Mouse (Mus musculus) kidney, embryonic 15.5 days (tissue): ENCODE measurements around the gene Hnrnpu. TPM values are rescaled to one million over a fixed set of nuclear protein-coding genes. Genes with fewer than 3 reads are reported as not detected.

Experiments
- ATAC-seq: fragments of 200-750 bp; cut with Nextera tagmentation; replicated peaks from 2 replicates; pipeline ENCODE4 v1.8.0; 2017; ENCODE audit warnings: moderate TSS enrichment; ENCODE audit not compliant: low FRiP score
- H3K27ac ChIP-seq: fragments of 300-500 bp; sonication (generic); 2 replicates; pipeline ENCODE4 v1.5.1; 2015; ENCODE audit warnings: mild to moderate bottlenecking, inconsistent platforms
- H3K27me3 ChIP-seq: fragments of 300-500 bp; sonication (generic); 2 replicates; pipeline ENCODE4 v1.6.1; 2015; ENCODE audit warnings: inconsistent platforms
- H3K36me3 ChIP-seq: fragments of 300-500 bp; sonication (generic); 2 replicates; pipeline ENCODE4 v1.6.1; 2015; ENCODE audit warnings: inconsistent platforms
- H3K4me1 ChIP-seq: fragments of 300-500 bp; sonication (generic); 2 replicates; pipeline ENCODE4 v1.6.1; 2015; ENCODE audit warnings: inconsistent platforms
- H3K4me2 ChIP-seq: fragments of 300-500 bp; sonication (generic); 2 replicates; pipeline ENCODE4 v1.6.1; 2015; ENCODE audit warnings: moderate library complexity, mild to moderate bottlenecking, inconsistent platforms
- H3K4me3 ChIP-seq: fragments of 300-500 bp; sonication (generic); replicated peaks from 2 replicates; pipeline ENCODE4 v1.5.1; 2015; ENCODE audit warnings: mild to moderate bottlenecking, inconsistent platforms
- H3K9ac ChIP-seq: fragments of 300-500 bp; sonication (generic); 2 replicates; pipeline ENCODE4 v1.6.1; 2015; ENCODE audit warnings: mild to moderate bottlenecking, inconsistent platforms
- H3K9me3 ChIP-seq: fragments of 300-500 bp; sonication (generic); replicated peaks from 2 replicates; pipeline ENCODE4 v1.6.1; 2016; ENCODE audit warnings: inconsistent platforms
- WGBS: fragments of 180-500 bp; shearing (Covaris S2); methylation state at CpG from one replicate; pipeline ENCODE4 v1.1.7; 2015; ENCODE audit warnings: mixed read lengths; 5-methylcytosine and 5-hydroxymethylcytosine counted together
- polyA plus RNA-seq: library from polyadenylated mRNA; unstranded; fragments of >200 nt; fragmentation: Nextera tagmentation; extraction: Ambion mirVana; gene quantifications from 2 replicates; pipeline ENCODE4 v1.2.1, GENCODE M21; 2015

The Hnrnpu gene
- 403 and 407 TPM in 2 replicates for polyA plus RNA-seq

DNA sequence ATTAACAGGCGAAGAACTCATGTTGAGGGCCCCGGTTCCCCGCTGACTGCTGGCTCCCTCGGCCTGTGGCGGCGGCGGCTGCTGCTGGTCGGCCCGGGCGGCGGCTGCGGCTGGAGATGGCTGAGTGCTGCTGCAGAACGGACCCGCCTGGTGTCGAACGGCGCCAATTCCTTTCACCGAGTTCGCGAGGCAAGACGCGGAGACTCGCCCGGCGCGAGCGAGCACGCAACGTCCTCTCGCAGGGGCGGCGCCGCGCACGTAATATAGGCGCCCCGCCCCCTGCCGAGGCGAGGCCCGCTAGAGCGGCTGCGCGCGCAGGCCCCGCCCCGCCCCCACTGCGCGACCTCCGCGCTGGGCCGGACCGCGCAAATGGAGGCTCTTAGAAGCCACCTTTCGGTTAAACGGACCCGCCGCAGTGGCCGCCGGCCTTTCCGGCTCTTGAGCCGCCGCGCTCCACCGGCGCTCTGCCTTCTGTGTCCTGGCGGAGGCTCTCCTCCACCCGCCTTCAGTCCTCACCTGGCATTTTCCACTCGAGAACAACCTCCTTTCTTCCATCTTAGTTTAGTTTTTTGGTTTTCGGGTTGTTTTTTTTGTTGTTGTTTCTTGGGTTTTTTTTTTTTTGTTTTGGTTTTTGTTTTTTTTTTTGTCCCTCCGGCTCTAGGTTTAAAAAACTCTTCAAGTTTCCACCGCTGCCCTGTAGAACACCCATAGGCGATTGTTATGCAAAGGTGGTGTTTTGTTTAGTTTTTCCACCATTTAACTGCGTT, at the start of gene Hnrnpu:
Hnrnpu (minus strand) TSS at position 247 of the 767 bp plus-strand sequence.
- H3K4me2 ChIP-seq: peak within 1 kb of the TSS; percentile 65
- peak within 1 kb of the TSS; percentile 100 for H3K9ac ChIP-seq
- H3K27me3 ChIP-seq: no peaks in the 10 kb centered on the region
- peaks cover 23% of the 10 kb centered on the region for H3K4me1 ChIP-seq
- H3K9me3 ChIP-seq: no peaks in the 10 kb centered on the region
- H3K4me3 ChIP-seq: peak within 1 kb of the TSS; percentile 100
- H3K27ac ChIP-seq: peak within 1 kb of the TSS; percentile 100
- H3K36me3 ChIP-seq: peaks cover 23% of the 10 kb centered on the region
- under 1% methylated on average over 73 of the region's 73 CpGs for WGBS
- ATAC-seq: peak; percentile 94

DNA sequence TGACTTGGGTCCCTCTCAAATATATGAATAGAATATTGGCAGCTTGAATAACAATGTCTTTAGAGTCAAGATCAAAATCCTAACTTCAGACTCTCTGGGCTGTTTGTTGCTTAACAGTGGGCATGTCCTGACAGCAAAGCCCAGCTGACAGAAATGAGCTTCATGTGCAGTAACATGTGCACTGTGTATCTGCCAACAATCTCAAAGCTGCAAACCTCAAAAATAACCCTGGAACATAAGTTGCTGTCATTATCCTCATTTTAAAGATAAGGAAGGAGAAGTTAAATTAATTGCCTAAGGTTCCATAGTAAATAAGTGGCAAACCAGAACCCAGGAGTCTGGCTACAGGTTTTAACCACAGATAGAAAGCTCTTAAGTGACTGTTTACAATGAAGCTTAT, 44.6 kb upstream of the Hnrnpu start:
- no peak overlapping the region for H3K9ac ChIP-seq
- H3K9me3 ChIP-seq: no peaks in the 10 kb centered on the region
- no peaks in the 10 kb centered on the region for H3K36me3 ChIP-seq
- H3K4me3 ChIP-seq: no peak overlapping the region
- no peaks in the 10 kb centered on the region for H3K4me1 ChIP-seq
- H3K4me2 ChIP-seq: no peak overlapping the region
- H3K27ac ChIP-seq: no peak overlapping the region
- H3K27me3 ChIP-seq: no peaks in the 10 kb centered on the region
- no peak for ATAC-seq

DNA sequence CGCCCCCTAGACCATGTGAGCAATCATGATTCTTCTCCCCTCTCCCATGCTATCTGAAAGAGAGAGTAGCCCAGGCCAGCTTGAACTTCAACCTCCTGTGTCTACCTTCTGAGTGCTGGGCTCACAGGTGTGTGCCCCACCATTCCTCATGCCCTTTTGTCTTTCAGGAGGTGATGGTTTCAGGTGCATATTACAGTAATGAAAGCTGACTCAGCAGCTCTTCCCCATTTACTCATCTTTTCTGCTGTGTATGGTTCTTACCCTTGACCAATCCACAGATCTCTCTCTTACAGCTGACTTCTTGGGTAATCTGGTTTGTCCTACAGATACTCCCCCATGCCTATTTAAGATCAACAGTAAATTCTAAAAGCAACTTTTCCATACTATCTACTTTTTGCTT, 41.6 kb upstream of the Hnrnpu start:
- H3K4me2 ChIP-seq: no peak overlapping the region
- ATAC-seq: no peak

DNA sequence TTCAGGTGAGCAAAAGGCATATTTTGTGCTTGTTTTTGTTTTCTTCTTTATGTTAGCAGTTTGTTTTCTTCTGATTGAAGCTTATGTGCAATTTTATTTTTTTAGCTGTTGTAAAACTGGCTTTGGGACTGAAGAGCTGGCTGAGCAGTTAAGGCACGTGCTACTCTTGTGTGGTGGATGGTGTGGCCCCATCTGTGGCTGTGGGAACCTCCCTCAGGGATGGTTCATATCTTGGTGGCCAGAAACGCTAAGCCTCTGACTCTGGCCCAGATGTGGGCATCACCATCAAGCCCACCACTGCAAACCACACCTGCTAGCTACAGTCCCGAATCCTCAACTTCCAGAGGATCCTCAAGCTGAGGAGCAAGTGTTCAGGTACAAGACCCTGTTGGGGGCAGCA, 40.5 kb upstream of the Hnrnpu start:
- Histone ChIP-seq H3K4me1 (no peaks in the 10 kb centered on the region), H3K27ac (no peak overlapping the region), H3K4me3 (no peak overlapping the region), H3K9me3 (no peaks in the 10 kb centered on the region), H3K27me3 (no peaks in the 10 kb centered on the region), H3K4me2 (no peak overlapping the region), H3K9ac (no peak overlapping the region), H3K36me3 (no peaks in the 10 kb centered on the region)
- ATAC-seq: no peak
- WGBS: 90% methylated on average over 3 of the region's 3 CpGs

More for the DNA sequence above, 41.6 kb upstream of the Hnrnpu start:
- Histone ChIP-seq H3K9me3 (no peaks in the 10 kb centered on the region), H3K27ac (no peak overlapping the region), H3K4me3 (no peak overlapping the region), H3K27me3 (no peaks in the 10 kb centered on the region), H3K36me3 (no peaks in the 10 kb centered on the region), H3K4me1 (no peaks in the 10 kb centered on the region), H3K9ac (no peak overlapping the region)
- WGBS: 87% methylated on average over 1 of the region's 1 CpGs

DNA sequence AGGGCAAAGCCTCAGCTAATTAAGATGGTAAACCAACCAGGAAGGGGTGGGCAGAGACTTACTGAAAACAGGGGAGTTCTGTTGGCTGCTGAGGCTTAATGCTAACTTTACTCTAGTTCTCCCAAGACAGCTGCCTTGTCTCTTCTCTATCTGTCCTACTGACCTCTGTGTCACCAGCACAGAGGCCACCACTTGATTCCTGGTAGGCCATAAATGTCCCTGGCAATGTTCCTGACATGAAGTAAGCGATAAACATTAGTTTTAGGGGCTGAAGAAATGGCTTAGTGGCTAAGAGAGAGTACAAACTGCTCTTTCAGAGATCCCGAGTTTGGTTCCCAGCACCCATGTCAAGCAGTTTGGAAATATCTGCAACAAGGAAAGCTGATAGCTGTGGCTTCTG, 39.3 kb upstream of the Hnrnpu start:
- H3K27ac ChIP-seq: no peak overlapping the region
- no peaks in the 10 kb centered on the region for H3K36me3 ChIP-seq
- no peaks in the 10 kb centered on the region for H3K27me3 ChIP-seq
- no peaks in the 10 kb centered on the region for H3K4me1 ChIP-seq
- H3K4me3 ChIP-seq: no peak overlapping the region
- no peak overlapping the region for H3K4me2 ChIP-seq
- H3K9me3 ChIP-seq: no peaks in the 10 kb centered on the region
- WGBS: 51% methylated on average over 2 of the region's 2 CpGs
- no peak overlapping the region for H3K9ac ChIP-seq
- no peak for ATAC-seq

DNA sequence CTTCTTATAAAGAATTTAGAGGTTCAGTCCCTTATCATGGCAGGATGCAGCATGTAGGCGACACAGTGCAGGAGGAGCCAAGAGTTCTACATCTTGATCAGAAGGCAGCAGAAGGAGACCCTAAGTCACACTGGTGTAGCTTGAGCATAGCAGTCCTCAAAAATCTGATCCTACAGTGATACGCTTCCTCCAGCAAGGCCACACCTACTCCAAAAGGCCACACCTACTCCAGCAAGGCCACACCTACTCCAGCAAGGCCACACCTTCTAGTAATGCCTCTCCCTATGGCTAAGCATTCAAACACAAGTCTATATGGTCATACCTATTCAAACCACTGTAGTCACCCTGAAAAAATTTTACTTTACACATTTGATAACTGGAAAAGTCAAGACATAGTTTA, 38.5 kb upstream of the Hnrnpu start:
- Histone ChIP-seq H3K9ac (no peak overlapping the region), H3K27ac (no peak overlapping the region), H3K36me3 (no peaks in the 10 kb centered on the region), H3K27me3 (no peaks in the 10 kb centered on the region), H3K4me2 (no peak overlapping the region), H3K9me3 (no peaks in the 10 kb centered on the region), H3K4me1 (no peaks in the 10 kb centered on the region), H3K4me3 (no peak overlapping the region)
- 87% methylated on average over 2 of the region's 2 CpGs for WGBS
- ATAC-seq: peak; percentile 49; the same call in 1 of the 2 replicates

DNA sequence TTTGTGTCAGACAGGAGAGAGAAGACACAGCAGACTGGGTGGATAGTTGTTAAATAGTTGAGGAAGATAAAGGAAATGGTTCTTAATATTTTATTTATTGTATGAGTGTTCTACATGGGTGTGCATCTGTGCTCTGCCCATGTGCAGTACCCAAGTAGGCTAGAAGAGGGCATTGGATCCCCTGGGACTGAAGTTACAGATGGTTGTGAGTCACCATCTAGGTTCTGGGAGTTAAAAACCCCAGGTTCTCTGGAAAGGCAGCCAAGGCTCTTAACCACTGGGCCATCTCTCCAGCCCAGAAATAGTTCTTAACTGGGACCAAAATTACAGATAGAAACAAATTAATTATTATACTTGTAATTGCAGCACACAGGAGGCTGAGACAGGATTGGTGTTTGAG, 37.8 kb upstream of the Hnrnpu start:
- H3K9ac ChIP-seq: no peak overlapping the region
- no peaks in the 10 kb centered on the region for H3K4me1 ChIP-seq
- no peak overlapping the region for H3K4me3 ChIP-seq
- H3K27me3 ChIP-seq: no peaks in the 10 kb centered on the region
- H3K4me2 ChIP-seq: no peak overlapping the region
- ATAC-seq: no peak
- no peak overlapping the region for H3K27ac ChIP-seq
- no peaks in the 10 kb centered on the region for H3K36me3 ChIP-seq
- no peaks in the 10 kb centered on the region for H3K9me3 ChIP-seq

DNA sequence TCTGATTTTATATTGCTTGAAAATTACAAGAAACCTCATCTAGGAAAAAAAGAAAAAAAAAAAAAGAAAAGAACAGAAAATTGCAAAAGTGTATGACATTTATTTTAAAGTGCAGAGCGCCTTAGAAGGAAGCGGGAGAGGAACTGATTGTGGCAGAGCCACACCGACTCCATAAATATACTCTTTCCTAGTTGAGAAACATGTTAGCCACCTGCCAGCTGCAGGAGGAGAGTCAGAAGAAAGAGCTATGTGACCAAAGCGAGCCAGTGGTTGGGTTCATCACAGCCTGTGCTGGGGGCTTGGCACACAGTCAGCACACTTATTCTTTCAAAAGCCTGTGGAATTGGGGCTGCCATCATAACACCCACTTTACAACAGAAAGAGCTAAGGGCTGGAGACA, 35.1 kb upstream of the Hnrnpu start:
- H3K4me2 ChIP-seq: no peak overlapping the region
- H3K9me3 ChIP-seq: no peaks in the 10 kb centered on the region
- H3K4me3 ChIP-seq: no peak overlapping the region
- H3K36me3 ChIP-seq: no peaks in the 10 kb centered on the region
- H3K9ac ChIP-seq: no peak overlapping the region
- H3K4me1 ChIP-seq: peaks cover 19% of the 10 kb centered on the region
- no peaks in the 10 kb centered on the region for H3K27me3 ChIP-seq
- 87% methylated on average over 4 of the region's 4 CpGs for WGBS
- H3K27ac ChIP-seq: no peak overlapping the region
- no peak for ATAC-seq

DNA sequence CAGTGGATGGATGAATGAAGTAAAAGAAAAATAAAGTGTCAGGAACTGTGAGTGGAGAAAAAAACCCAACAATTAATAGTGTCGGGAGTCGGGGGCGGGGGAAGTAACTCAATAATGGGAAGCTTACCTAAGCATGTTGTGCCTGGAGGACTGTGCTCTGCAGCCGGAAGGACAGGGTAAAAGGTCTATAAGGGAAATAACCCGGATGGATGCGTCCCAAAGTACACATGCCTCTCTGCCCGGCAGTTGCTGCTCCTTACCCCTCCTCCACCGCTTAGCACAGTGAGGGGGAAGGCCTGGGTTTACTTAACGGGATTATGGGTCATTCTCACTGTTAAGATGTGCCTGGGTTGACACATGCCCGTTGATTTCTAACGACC, 31.7 kb upstream of the Hnrnpu start:
- Histone ChIP-seq H3K9me3 (no peaks in the 10 kb centered on the region), H3K4me1 (peaks cover 20% of the 10 kb centered on the region), H3K36me3 (no peaks in the 10 kb centered on the region), H3K27me3 (no peaks in the 10 kb centered on the region), H3K27ac (peak overlapping the region; percentile 81), H3K4me3 (peak overlapping the region; percentile 46), H3K9ac (peak overlapping the region; percentile 48), H3K4me2 (peak overlapping the region; percentile 64)
- WGBS: under 1% methylated on average over 11 of the region's 11 CpGs
- ATAC-seq: peak; percentile 89

DNA sequence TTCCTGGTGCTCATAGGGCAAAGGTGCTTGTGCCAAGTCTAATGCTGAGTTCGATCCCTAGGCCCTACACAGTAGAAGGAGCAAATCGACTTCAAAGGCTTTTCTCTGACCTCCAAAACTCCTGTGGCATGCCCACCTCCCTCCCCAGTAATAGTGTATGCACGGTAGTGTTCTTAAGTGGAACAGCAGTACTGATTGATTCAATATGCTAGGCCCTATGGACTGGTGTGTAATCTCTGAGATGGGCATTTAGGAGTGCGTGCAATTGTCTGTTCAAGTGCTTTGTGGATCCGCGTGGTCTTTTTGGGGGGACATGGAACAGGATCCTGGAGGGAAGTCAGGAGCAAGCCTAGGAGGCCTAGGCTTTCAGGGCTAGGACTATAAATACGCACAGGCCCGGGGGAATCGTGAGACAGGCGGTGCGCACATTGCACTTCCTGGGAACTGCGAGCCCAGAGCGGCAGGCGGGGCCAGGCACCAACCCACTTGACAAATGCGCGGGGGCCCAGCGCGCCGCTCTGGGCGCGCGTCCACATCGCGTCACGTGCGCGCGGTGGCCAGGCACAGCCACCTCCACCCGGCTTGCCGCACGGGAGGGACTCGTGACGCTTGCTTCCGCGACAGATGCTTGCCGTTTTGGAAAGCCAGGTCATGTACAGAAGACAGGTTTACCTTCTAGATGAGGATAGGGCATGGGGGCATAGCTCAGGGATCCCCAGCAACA, 31.1 kb upstream of the Hnrnpu start:
- peak overlapping the region; percentile 46 for H3K4me3 ChIP-seq
- no peaks in the 10 kb centered on the region for H3K36me3 ChIP-seq
- H3K27me3 ChIP-seq: no peaks in the 10 kb centered on the region
- peaks cover 20% of the 10 kb centered on the region for H3K4me1 ChIP-seq
- H3K9me3 ChIP-seq: no peaks in the 10 kb centered on the region
- peak overlapping the region; percentile 81 for H3K27ac ChIP-seq
- H3K9ac ChIP-seq: peak overlapping the region; percentile 48
- peak overlapping the region; percentile 64 for H3K4me2 ChIP-seq
- peak; percentile 95 for ATAC-seq
- 2% methylated on average over 36 of the region's 36 CpGs for WGBS

DNA sequence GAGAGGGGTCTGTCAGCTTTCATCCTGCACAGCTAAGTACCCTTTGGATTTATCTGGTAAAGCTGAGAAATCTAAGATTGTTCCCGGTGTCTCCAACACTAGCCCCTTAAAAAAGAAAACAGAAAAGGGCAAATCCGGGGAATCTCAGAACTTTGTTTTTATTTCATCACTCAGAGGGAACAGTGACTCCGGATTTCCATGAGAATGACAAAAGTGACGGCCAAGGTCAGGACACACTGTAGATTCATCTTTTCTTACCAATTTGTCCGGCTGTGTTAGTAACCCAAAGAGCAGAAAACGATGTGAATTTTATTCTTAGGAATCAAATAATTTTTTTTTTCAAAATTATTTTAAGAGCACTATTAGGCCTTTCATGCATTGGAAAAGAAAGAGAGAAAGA, 30.5 kb upstream of the Hnrnpu start:
- Histone ChIP-seq H3K9ac (peak overlapping the region; percentile 48; the same call in 1 of the 2 replicates), H3K4me3 (no peak overlapping the region), H3K4me2 (peak overlapping the region; percentile 64; the same call in 1 of the 2 replicates), H3K9me3 (no peaks in the 10 kb centered on the region), H3K36me3 (no peaks in the 10 kb centered on the region), H3K27ac (peak overlapping the region; percentile 81; the same call in 1 of the 2 replicates), H3K27me3 (no peaks in the 10 kb centered on the region), H3K4me1 (peaks cover 20% of the 10 kb centered on the region)
- ATAC-seq: no peak
- WGBS: 42% methylated on average over 6 of the region's 6 CpGs

DNA sequence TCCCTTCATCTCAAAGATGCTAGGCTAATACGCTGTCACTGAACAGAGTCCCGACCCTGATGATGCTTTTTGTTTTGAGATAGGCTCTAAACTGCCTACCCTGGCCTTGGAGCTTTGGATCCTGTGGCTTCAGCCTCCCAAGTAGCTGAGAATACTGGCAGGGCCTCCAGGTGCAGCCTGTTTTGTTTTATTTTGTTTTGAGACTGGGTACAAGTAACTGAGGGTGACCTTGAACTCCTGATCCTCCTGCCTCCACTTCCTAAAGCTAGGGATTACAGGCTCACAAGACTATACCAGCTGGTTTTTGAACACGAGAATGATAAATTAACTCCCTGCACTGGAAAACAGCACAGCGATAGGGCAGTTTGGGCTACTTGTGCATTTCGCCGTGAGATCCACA, 27.6 kb upstream of the Hnrnpu start:
- WGBS: 80% methylated on average over 6 of the region's 6 CpGs
- Histone ChIP-seq H3K4me1 (peaks cover 20% of the 10 kb centered on the region), H3K9ac (no peak overlapping the region), H3K36me3 (no peaks in the 10 kb centered on the region), H3K27ac (no peak overlapping the region), H3K9me3 (no peaks in the 10 kb centered on the region), H3K27me3 (no peaks in the 10 kb centered on the region), H3K4me3 (no peak overlapping the region), H3K4me2 (no peak overlapping the region)
- ATAC-seq: no peak
